ENCODE assay signal across 31 mouse cellular contexts in genomic region chr13:92994743-92995142, GRCm38 (mm10).
A peak's percentile ranks its signal among the peaks of the same experiment; 100 is the strongest.
DNase-seq lines count a peak whose midpoint lies in the region; ATAC-seq and TF ChIP-seq lines count a peak whose summit lies in the region.
"Had no signal": no experiment of that assay in that cellular context is flagged by ENCODE, and none has a peak within 500 bp of the region (broad histone marks: within the 10 kb centered on the region; RNA-seq: fewer than 3 reads in every experiment).

No protein-coding gene starts in this region.

- H3K27ac ChIP-seq in gastrocnemius, adult 2 months: peak overlapping the region; percentile 72
- H3K27ac ChIP-seq in heart, embryonic 12.5 days (ENCODE audit: poor library complexity, severe bottlenecking): no peak overlapping the region
- no peak overlapping the region for H3K27ac ChIP-seq in forebrain, embryonic 12.5 days
- H3K27ac ChIP-seq: embryonic facial prominence, embryonic 10.5 days; embryonic facial prominence, embryonic 15.5 days; hindbrain, embryonic 13.5 days; kidney, postnatal 0 days; liver, embryonic 14.5 days; stomach, postnatal 0 days had no signal

- intact Hi-C loops in gastrocnemius, adult 2 months (cut with DNase I): loop anchor here (5.0 kb wide), 1 partner anchor 143 kb away; no protein-coding TSS in a partner anchor

- H3K4me2 ChIP-seq in heart, embryonic 12.5 days: no peak overlapping the region
- no peak overlapping the region for H3K4me2 ChIP-seq in forebrain, embryonic 12.5 days
- H3K4me2 ChIP-seq: embryonic facial prominence, embryonic 15.5 days; hindbrain, embryonic 13.5 days had no signal

- H3K9ac ChIP-seq in heart, embryonic 12.5 days: no peak overlapping the region
- no peak overlapping the region for H3K9ac ChIP-seq in forebrain, embryonic 12.5 days
- H3K9ac ChIP-seq: embryonic facial prominence, embryonic 15.5 days; hindbrain, embryonic 13.5 days; liver, embryonic 14.5 days had no signal

- no peaks in the 10 kb centered on the region for H3K4me1 ChIP-seq in heart, embryonic 12.5 days (replicated peaks)
- no peaks in the 10 kb centered on the region for H3K4me1 ChIP-seq in forebrain, embryonic 12.5 days
- H3K4me1 ChIP-seq: embryonic facial prominence, embryonic 15.5 days; hindbrain, embryonic 13.5 days had no signal

- no peaks in the 10 kb centered on the region for H3K27me3 ChIP-seq in heart, embryonic 12.5 days (replicated peaks)
- no peaks in the 10 kb centered on the region for H3K27me3 ChIP-seq in forebrain, embryonic 12.5 days
- H3K27me3 ChIP-seq: embryonic facial prominence, embryonic 15.5 days; hindbrain, embryonic 13.5 days had no signal

- TF ChIP-seq CTCF in gastrocnemius, adult 2 months (IDR thresholded peaks at IDR 0.05): no peak

- H3K36me3 ChIP-seq in heart, embryonic 12.5 days: no peaks in the 10 kb centered on the region
- H3K36me3 ChIP-seq in forebrain, embryonic 12.5 days (replicated peaks): no peaks in the 10 kb centered on the region
- H3K36me3 ChIP-seq: embryonic facial prominence, embryonic 10.5 days; embryonic facial prominence, embryonic 15.5 days; hindbrain, embryonic 13.5 days had no signal

- no peak overlapping the region for H3K4me3 ChIP-seq in gastrocnemius, adult 2 months
- no peak overlapping the region for H3K4me3 ChIP-seq in heart, embryonic 12.5 days
- no peak overlapping the region for H3K4me3 ChIP-seq in forebrain, embryonic 12.5 days (replicated peaks)
- H3K4me3 ChIP-seq: embryonic facial prominence, embryonic 10.5 days; embryonic facial prominence, embryonic 15.5 days; hindbrain, embryonic 13.5 days had no signal

- DNase-seq in gastrocnemius, adult 2 months: peak; percentile 25
- DNase-seq in gastrocnemius, postnatal 10 days: no peak
- peak; percentile 54 to 61 for DNase-seq in heart, adult 9 months (ENCODE audit: low spot score in 2 of 2)
- peak; percentile 68 for DNase-seq in NIH3T3 (ENCODE audit: low read depth)
- DNase-seq in skeletal muscle tissue, adult 2 months (ENCODE audit: low read depth, low spot score): peak; percentile 87
- DNase-seq: adrenal gland, postnatal 25 days; cerebellum, adult 18-20 months; cerebellum, postnatal 14 days; gastrocnemius, postnatal 36 days; heart, postnatal 36 days; kidney, adult 8-10 months; kidney, postnatal 4 days; liver; lung, adult 2 months; lung, postnatal 10 days; midbrain, embryonic 14.5 days; retina, postnatal 1 day; right cerebral cortex, postnatal 25 days; thymus, adult 2 months; thymus, postnatal 36 days had no signal

- H3K9me3 ChIP-seq in heart, embryonic 12.5 days (replicated peaks): no peaks in the 10 kb centered on the region
- H3K9me3 ChIP-seq in forebrain, embryonic 12.5 days: no peaks in the 10 kb centered on the region
- H3K9me3 ChIP-seq: embryonic facial prominence, embryonic 10.5 days; embryonic facial prominence, embryonic 15.5 days; hindbrain, embryonic 13.5 days had no signal

- no peak for ATAC-seq in heart, embryonic 12.5 days (ENCODE audit: insufficient number of reproducible peaks, low FRiP score)
- ATAC-seq in forebrain, embryonic 12.5 days (ENCODE audit: low FRiP score): no peak
- ATAC-seq: CD4-positive, CD25-positive, alpha-beta regulatory T cell, adult 4 months; forebrain, embryonic 14.5 days; intestine, embryonic 16.5 days had no signal
